Mouse (Mus musculus) forebrain, embryonic 13.5 days (tissue): ENCODE results near the gene Wdr25. TPM values are rescaled to one million over a fixed set of nuclear protein-coding genes. Genes with fewer than 3 reads are reported as not detected.

Source experiments
- ATAC-seq: fragments of 200-750 bp; cut with Nextera tagmentation; 2 replicates; pipeline ENCODE4 v1.8.0; 2017
- H3K27ac ChIP-seq: fragments of 300-500 bp; sonication (generic); 2 replicates; pipeline ENCODE4 v1.5.1; 2015; ENCODE audit warnings: inconsistent platforms, mild to moderate bottlenecking, moderate library complexity
- H3K27me3 ChIP-seq: fragments of 300-500 bp; sonication (generic); 2 replicates; pipeline ENCODE4 v1.6.1; 2015; ENCODE audit warnings: mild to moderate bottlenecking, inconsistent platforms
- H3K36me3 ChIP-seq: fragments of 300-500 bp; sonication (generic); 2 replicates; pipeline ENCODE4 v1.6.1; 2015; ENCODE audit warnings: mild to moderate bottlenecking, inconsistent platforms; ENCODE audit not compliant: poor library complexity, severe bottlenecking
- H3K4me1 ChIP-seq: fragments of 300-500 bp; sonication (generic); 2 replicates; pipeline ENCODE4 v1.6.1; 2015; ENCODE audit warnings: inconsistent platforms
- H3K4me2 ChIP-seq: fragments of 300-500 bp; sonication (generic); 2 replicates; pipeline ENCODE4 v1.6.1; 2015; ENCODE audit warnings: inconsistent platforms, mild to moderate bottlenecking, moderate library complexity
- H3K4me3 ChIP-seq: fragments of 300-500 bp; sonication (generic); 2 replicates; pipeline ENCODE4 v1.5.1; 2015; ENCODE audit warnings: mild to moderate bottlenecking, inconsistent platforms
- H3K9ac ChIP-seq: fragments of 300-500 bp; sonication (generic); 2 replicates; pipeline ENCODE4 v1.6.1; 2015; ENCODE audit warnings: mild to moderate bottlenecking, inconsistent platforms
- H3K9me3 ChIP-seq: fragments of 300-500 bp; sonication (generic); replicated peaks from 2 replicates; pipeline ENCODE4 v1.6.1; 2016; ENCODE audit warnings: inconsistent platforms
- WGBS: fragments of 180-500 bp; shearing (Covaris S2); methylation state at CpG from one replicate; pipeline ENCODE4 v1.1.7; 2015; 5-methylcytosine and 5-hydroxymethylcytosine counted together
- polyA plus RNA-seq: library from polyadenylated mRNA; unstranded; fragments of >200 nt; fragmentation: Nextera tagmentation; extraction: Ambion mirVana; gene quantifications from 2 replicates; pipeline ENCODE4 v1.2.1, GENCODE M21; 2015

Gene Wdr25
- polyA plus RNA-seq, 1 experiment from 2014 or later: 10.4 TPM

DNA sequence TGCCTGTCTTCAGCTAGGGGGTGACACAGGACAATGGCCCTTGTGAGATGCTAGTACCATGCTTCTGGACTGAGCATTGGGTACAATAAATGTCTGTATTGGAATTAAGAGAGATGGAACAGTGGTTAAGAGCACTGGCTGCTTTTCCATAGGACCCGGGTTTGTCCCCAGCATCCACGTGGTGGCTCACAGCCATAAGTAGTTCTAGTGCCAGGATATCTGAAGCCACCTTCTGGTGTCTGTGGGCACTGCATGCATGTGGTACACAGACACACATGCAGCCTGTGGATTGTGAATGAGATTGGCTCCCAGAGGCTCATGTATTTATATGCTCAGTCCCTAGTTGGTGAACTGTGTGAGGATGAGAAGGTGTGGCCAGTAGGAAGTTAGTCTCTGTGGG, 23.9 kb upstream of the Wdr25 start:
- peaks cover 96% of the 10 kb centered on the region for H3K36me3 ChIP-seq
- H3K4me3 ChIP-seq: no peak overlapping the region
- ATAC-seq: no peak
- H3K9ac ChIP-seq: no peak overlapping the region
- no peak overlapping the region for H3K27ac ChIP-seq
- H3K4me1 ChIP-seq: no peaks in the 10 kb centered on the region
- no peaks in the 10 kb centered on the region for H3K27me3 ChIP-seq
- no peaks in the 10 kb centered on the region for H3K9me3 ChIP-seq
- 79% methylated on average over 2 of the region's 2 CpGs for WGBS
- no peak overlapping the region for H3K4me2 ChIP-seq

DNA sequence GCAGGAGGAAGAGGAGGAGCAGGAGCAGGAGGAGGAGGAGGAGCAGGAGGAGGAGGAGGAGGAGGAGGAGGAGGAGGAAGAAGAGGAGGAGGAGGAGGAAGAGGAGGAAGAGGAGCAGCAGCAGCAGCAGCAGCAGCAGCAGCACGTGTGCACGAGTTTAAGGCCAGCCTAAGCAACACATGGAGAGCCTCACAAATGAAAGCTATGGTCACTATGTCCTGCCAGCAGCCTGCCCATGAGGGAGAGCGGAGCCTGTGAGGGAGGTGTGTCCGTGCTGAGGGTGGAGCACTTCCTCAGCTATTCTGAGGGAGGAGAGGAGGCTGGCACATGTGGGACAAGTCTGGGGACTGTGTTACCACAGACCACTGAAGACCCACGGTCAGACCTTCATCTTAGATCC, 20.3 kb upstream of the Wdr25 start:
- ATAC-seq: no peak
- H3K36me3 ChIP-seq: peaks cover 92% of the 10 kb centered on the region
- H3K4me2 ChIP-seq: no peak overlapping the region
- H3K9me3 ChIP-seq: no peaks in the 10 kb centered on the region
- H3K9ac ChIP-seq: no peak overlapping the region
- no peak overlapping the region for H3K27ac ChIP-seq
- no peaks in the 10 kb centered on the region for H3K27me3 ChIP-seq
- 86% methylated on average over 5 of the region's 5 CpGs for WGBS
- no peaks in the 10 kb centered on the region for H3K4me1 ChIP-seq
- H3K4me3 ChIP-seq: no peak overlapping the region

DNA sequence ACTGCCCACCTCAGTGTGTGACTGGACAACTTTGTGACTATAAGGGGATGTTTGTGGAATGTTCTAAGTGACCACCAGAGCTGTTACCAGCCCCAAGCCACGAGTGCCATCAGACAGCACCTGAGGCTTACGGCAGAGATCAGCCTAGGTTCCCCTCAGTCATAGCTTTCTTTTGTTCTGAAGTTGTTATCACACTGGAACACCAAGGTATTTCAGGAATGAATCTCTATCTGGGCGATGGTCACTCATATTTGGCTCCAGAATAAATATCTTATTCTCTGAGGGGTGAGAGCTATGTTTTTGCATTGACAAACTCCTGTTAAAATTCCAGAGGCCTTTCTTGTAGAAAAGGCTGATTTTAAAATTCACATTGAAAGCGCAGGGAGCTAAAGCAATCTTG, 14.3 kb upstream of the Wdr25 start:
- Histone ChIP-seq H3K9me3 (no peaks in the 10 kb centered on the region), H3K9ac (no peak overlapping the region), H3K27ac (no peak overlapping the region), H3K4me3 (no peak overlapping the region), H3K4me1 (no peaks in the 10 kb centered on the region), H3K27me3 (no peaks in the 10 kb centered on the region), H3K36me3 (peaks cover 93% of the 10 kb centered on the region), H3K4me2 (no peak overlapping the region)
- WGBS: 89% methylated on average over 4 of the region's 4 CpGs
- ATAC-seq: no peak

DNA sequence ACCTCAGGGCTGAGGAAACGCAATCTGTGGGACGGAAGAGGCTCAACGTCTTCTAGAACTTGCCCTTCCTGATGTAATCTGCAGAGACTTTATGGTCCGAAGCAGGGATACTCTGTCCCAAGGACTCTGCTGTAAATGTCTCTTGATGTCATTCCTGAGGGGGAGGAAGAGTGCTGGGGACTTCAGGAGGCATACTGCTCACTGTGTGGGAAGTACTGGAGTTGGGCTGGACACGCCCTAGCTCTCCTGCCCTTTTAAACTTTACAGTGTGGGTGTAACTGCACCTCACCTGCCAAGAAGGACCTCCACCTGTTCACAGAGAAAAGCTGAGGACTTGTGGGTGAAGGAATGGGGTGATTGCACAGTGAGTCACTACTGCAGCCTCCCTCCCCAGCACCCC, 12.8 kb upstream of the Wdr25 start:
- no peak for ATAC-seq
- WGBS: 97% methylated on average over 5 of the region's 5 CpGs
- Histone ChIP-seq H3K36me3 (peaks cover 93% of the 10 kb centered on the region), H3K4me3 (no peak overlapping the region), H3K27me3 (no peaks in the 10 kb centered on the region), H3K4me1 (no peaks in the 10 kb centered on the region), H3K9me3 (no peaks in the 10 kb centered on the region), H3K9ac (no peak overlapping the region), H3K4me2 (no peak overlapping the region), H3K27ac (no peak overlapping the region)

DNA sequence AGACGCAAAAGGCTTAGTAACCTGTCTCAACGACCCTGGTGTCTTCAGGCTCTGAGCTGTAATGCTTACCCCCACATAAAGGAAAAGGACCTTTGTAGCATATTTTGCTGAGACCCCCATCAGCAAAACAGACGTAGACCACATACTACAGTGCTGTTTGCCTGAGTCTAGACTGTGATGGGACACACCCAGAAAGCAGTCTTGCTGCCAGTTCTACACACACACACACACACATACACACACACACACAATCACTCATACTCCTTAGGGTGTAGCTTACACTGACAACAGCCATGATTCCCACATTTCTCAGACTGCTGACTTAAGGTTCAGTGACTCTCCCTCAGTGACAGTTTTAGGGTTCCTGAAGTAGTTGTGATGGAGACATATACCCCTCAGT, 12.2 kb upstream of the Wdr25 start:
- H3K27ac ChIP-seq: no peak overlapping the region
- no peak overlapping the region for H3K4me3 ChIP-seq
- no peaks in the 10 kb centered on the region for H3K27me3 ChIP-seq
- H3K9ac ChIP-seq: no peak overlapping the region
- H3K9me3 ChIP-seq: no peaks in the 10 kb centered on the region
- H3K4me1 ChIP-seq: no peaks in the 10 kb centered on the region
- H3K4me2 ChIP-seq: no peak overlapping the region
- H3K36me3 ChIP-seq: peaks cover 93% of the 10 kb centered on the region
- ATAC-seq: no peak
- WGBS: 91% methylated on average over 3 of the region's 3 CpGs

DNA sequence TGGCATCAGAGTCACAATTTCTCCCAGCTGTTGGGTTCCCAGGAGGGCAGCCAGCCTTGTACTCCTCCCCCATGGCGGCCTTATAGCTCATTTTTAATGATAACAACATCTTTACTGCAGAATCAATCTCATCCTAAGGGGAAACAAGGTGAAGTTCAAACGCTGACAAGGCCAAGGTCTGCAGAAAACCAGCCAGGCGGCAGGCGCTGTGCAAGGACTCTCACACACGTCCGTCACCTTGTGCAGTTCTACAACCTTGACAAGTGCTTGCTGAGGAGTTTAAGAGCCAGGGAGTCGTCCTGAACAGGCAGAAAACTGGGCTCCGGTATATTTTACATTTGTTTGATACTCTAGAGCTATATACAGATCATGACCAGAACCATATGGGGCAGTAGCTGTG, 10.7 kb upstream of the Wdr25 start:
- 92% methylated on average over 8 of the region's 8 CpGs for WGBS
- H3K36me3 ChIP-seq: peaks cover 96% of the 10 kb centered on the region
- no peak for ATAC-seq

DNA sequence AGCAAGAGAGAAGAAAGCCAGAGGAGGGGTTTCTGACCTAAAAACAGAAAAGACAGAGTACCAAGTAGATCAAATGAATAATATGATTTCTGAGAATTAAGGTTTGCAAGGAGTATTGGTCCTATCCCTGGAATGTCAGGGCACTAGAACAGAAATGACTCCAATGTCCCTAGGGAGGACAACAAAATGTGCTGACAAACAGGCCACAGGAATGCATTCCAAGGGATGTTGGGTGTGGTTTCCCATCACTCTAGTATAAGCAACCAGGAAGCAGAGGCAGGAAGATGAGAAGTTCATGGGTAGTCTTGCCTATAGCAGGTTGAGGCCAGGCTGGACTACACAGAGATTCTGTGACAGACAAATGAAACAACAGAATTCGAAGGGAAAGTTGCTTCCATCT, 7.5 kb upstream of the Wdr25 start:
- H3K9me3 ChIP-seq: no peaks in the 10 kb centered on the region
- no peak overlapping the region for H3K9ac ChIP-seq
- peaks cover 94% of the 10 kb centered on the region for H3K36me3 ChIP-seq
- H3K4me2 ChIP-seq: no peak overlapping the region
- H3K4me1 ChIP-seq: no peaks in the 10 kb centered on the region
- H3K27ac ChIP-seq: no peak overlapping the region
- H3K27me3 ChIP-seq: no peaks in the 10 kb centered on the region
- ATAC-seq: no peak
- WGBS: 97% methylated on average over 1 of the region's 1 CpGs
- H3K4me3 ChIP-seq: no peak overlapping the region

More for the DNA sequence above, 10.7 kb upstream of the Wdr25 start:
- H3K4me2 ChIP-seq: no peak overlapping the region
- no peaks in the 10 kb centered on the region for H3K4me1 ChIP-seq
- H3K4me3 ChIP-seq: no peak overlapping the region
- H3K27me3 ChIP-seq: no peaks in the 10 kb centered on the region
- no peak overlapping the region for H3K9ac ChIP-seq
- H3K9me3 ChIP-seq: no peaks in the 10 kb centered on the region
- no peak overlapping the region for H3K27ac ChIP-seq

DNA sequence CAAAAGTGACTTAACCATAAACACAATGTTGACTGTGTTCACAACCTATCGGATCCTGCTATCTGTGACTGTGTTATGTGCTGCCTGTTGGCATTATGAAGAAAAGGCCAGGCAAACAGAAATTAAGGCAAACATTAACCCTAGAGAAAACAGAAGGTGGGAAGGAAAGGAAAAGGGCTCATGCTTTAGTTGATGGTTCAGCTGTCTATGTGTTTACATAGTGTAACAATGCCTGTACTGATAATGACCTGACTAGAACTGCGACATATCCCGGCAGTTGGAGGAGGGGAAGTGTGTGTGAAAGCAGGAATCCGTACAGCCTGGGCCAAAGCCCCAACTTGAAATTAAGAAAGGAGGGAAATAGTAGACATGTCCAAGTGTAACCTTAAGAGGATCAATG, 6.4 kb upstream of the Wdr25 start:
- Histone ChIP-seq H3K9ac (no peak overlapping the region), H3K4me1 (no peaks in the 10 kb centered on the region), H3K36me3 (peaks cover 84% of the 10 kb centered on the region), H3K27ac (no peak overlapping the region), H3K27me3 (no peaks in the 10 kb centered on the region), H3K9me3 (no peaks in the 10 kb centered on the region), H3K4me3 (no peak overlapping the region), H3K4me2 (no peak overlapping the region)
- no peak for ATAC-seq
- WGBS: 92% methylated on average over 4 of the region's 4 CpGs

DNA sequence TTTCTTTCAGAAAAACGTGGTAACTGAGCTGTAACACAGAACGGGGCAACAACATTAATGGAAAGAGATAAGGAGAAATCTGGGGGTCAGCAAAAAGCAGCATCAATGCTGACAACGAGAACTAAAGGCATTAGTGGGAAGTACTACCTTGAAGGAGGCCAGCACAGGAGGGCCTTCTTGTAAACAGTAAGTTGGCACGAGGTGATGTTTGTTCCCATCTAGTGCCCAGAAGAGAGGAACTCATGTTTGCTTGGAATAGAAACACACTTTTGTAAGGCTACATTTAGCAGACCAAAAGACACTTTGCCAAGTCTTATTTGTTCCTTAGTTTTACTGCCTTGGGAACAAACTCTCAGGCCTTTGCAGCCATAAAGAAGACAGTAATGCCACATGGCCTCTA, 4.8 kb upstream of the Wdr25 start:
- H3K4me3 ChIP-seq: no peak overlapping the region
- WGBS: 64% methylated on average over 4 of the region's 4 CpGs
- H3K9ac ChIP-seq: no peak overlapping the region
- peaks cover 13% of the 10 kb centered on the region for H3K4me1 ChIP-seq
- no peak overlapping the region for H3K27ac ChIP-seq
- no peaks in the 10 kb centered on the region for H3K27me3 ChIP-seq
- no peak overlapping the region for H3K4me2 ChIP-seq
- no peak for ATAC-seq
- peaks cover 70% of the 10 kb centered on the region for H3K36me3 ChIP-seq
- H3K9me3 ChIP-seq: no peaks in the 10 kb centered on the region

DNA sequence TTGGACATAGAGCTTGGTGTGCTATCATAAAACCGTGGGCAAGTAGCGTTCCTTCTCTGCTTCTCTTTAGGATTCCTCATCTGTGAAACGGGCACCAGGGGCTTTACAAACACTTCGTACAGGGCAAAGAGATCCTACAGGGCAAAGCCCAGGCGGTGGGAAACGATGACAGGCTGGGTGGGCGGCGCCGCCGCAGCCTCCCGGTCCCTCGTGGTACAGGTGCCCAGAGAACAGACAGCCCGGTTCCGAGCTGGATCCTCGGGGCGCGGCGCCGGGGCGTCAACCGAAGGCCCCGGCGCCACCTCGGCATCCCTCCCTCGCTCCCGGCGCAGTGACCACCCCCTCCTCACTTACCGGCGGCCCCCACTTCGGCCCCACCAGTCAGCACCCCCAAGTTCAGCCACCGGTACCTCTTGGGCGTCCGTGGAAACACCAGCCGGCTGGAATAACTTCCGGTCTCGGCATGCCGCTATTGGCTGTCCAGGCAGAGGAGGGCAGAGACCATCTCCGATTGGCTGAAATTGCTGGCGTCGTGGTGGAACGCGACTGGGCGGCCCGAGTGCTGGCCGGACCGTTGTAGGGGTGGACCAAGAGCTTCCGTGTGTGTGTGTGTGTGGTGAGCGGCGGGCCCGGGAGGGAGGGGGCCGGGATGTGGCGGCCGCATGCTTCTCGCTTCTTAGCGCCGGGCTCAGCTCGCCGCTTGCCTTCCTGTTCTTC, 442 bp downstream of the Wdr25 start, which contains the start of gene Wars:
Gene Wars (minus strand): TSS at position 460 of the 717 bp plus-strand sequence.
- WGBS: under 1% methylated on average over 52 of the region's 58 CpGs
- ATAC-seq: peak; percentile 100
- H3K9me3 ChIP-seq: no peaks in the 10 kb centered on the region
- H3K4me1 ChIP-seq: peaks cover 22% of the 10 kb centered on the region
- H3K27ac ChIP-seq: no peak within 1 kb of the TSS
- peaks cover 17% of the 10 kb centered on the region for H3K36me3 ChIP-seq
- H3K4me3 ChIP-seq: peak within 1 kb of the TSS; percentile 94
- peak within 1 kb of the TSS; percentile 81 for H3K4me2 ChIP-seq
- H3K9ac ChIP-seq: peak within 1 kb of the TSS; percentile 83
- H3K27me3 ChIP-seq: no peaks in the 10 kb centered on the region

DNA sequence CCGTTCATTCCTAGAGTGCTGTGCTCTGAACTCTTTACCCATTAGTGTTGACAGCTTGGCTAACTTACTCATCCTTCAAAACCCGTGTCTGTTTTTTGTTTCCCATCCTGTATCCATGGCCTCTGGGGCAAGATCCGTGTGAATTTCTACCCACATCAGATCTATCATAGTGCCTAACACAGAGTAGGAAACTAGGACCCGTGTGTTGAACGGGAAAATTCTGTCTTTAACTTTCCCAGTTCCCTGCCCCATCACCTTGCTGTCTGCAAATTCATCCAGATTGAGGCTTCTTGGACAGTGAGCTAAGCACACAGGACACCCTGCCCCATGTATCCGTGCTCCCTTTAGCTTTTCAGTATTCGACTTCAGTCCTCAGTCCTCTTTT, 993 bp downstream of the Wdr25 start:
- Histone ChIP-seq H3K36me3 (peaks cover 13% of the 10 kb centered on the region), H3K4me3 (peak overlapping the region; percentile 94), H3K9me3 (no peaks in the 10 kb centered on the region), H3K27ac (no peak overlapping the region), H3K4me2 (peak overlapping the region; percentile 81), H3K9ac (peak overlapping the region; percentile 83), H3K4me1 (peaks cover 22% of the 10 kb centered on the region), H3K27me3 (no peaks in the 10 kb centered on the region)
- 4% methylated on average over 7 of the region's 7 CpGs for WGBS
- no peak; the same call in 1 of the 2 replicates for ATAC-seq

DNA sequence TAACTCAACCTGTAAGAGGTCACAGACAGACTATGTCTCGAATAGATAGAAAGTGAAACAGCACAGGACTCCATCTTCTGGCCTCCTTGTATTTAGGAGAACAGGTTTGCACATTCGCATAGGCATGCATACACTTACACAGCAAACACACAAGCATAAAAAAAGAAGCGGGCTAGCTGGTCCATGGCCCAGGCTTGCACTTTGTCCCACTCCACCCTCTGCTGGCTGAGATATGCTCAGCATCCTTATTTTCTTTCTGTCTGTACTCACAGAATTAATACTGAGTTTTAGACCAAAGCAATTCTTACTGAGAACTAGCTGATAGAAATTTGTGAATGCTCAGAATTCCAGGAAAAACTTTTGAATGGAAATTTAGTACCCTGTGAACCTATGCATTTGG, 2.6 kb downstream of the Wdr25 start:
- 71% methylated on average over 3 of the region's 3 CpGs for WGBS
- Histone ChIP-seq H3K27ac (no peak overlapping the region), H3K4me3 (no peak overlapping the region), H3K4me2 (no peak overlapping the region), H3K9me3 (no peaks in the 10 kb centered on the region), H3K27me3 (no peaks in the 10 kb centered on the region), H3K9ac (no peak overlapping the region), H3K4me1 (peaks cover 22% of the 10 kb centered on the region), H3K36me3 (no peaks in the 10 kb centered on the region)
- ATAC-seq: no peak

DNA sequence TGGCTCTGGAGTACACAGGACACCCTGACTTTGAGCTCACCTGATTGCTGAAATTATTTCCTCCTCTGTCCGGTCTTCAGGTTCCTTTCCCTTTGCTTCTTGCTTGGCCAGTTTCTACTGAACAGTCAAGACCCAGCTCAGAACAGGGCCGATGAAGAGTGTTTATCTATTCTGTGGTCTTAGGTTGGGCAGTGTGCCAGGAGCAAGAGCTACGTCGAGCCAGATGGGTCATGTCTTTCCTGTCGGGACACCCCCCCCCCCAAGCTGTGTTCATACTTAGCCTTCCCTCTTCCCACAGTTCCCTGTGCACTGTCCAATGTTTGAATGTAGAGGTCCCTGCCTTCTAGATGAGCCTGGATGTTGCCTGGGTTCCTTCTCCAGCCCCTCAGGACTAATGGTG, 7.9 kb downstream of the Wdr25 start:
- Histone ChIP-seq H3K4me3 (no peak overlapping the region), H3K27me3 (no peaks in the 10 kb centered on the region), H3K27ac (no peak overlapping the region), H3K4me2 (no peak overlapping the region), H3K9ac (no peak overlapping the region), H3K36me3 (no peaks in the 10 kb centered on the region), H3K9me3 (no peaks in the 10 kb centered on the region), H3K4me1 (peaks cover 24% of the 10 kb centered on the region)
- 72% methylated on average over 5 of the region's 5 CpGs for WGBS
- no peak for ATAC-seq
